Mouse (Mus musculus): ENCODE data around the gene Zfyve26. TPM values are rescaled to one million over a fixed set of nuclear protein-coding genes. Genes with fewer than 3 reads are reported as not detected.
A peak's percentile ranks its signal among the peaks of the same experiment; 100 is the strongest.

The Zfyve26 gene
- polyA plus RNA-seq, 1 experiment from 2014 or later: 15.6 TPM

DNA sequence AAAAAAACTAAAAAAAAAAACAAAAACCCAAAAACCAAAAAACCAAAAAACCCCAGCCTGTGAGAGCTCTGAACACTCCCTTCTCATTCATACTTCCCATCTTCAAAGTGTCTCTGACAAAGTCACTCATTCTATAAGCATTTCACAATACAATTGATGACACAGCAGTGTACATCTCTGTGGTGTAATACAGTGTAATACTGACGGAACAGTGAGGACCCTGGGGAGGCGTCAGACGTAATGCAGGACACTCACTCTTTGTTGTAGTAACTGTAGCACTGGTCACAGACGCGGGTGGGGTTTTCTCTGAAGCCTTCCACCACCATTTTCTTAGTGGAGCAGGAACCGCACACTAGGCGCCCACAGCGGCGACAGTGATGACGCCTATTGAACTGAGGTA, 41.1 kb downstream of the Zfyve26 start:
- Histone ChIP-seq H3K27me3 (no peaks in the 10 kb centered on the region), H3K4me1 (no peaks in the 10 kb centered on the region), H3K27ac (no peak overlapping the region), H3K4me3 (no peak overlapping the region), H3K4me2 (no peak overlapping the region), H3K9ac (no peak overlapping the region), H3K9me3 (no peaks in the 10 kb centered on the region), H3K36me3 (peaks cover 81% of the 10 kb centered on the region)
- ATAC-seq (ENCODE audit: insufficient number of reproducible peaks, insufficient read depth, low FRiP score, low TSS enrichment, low read depth): no peak
- 91% methylated on average over 10 of the region's 10 CpGs for WGBS

DNA sequence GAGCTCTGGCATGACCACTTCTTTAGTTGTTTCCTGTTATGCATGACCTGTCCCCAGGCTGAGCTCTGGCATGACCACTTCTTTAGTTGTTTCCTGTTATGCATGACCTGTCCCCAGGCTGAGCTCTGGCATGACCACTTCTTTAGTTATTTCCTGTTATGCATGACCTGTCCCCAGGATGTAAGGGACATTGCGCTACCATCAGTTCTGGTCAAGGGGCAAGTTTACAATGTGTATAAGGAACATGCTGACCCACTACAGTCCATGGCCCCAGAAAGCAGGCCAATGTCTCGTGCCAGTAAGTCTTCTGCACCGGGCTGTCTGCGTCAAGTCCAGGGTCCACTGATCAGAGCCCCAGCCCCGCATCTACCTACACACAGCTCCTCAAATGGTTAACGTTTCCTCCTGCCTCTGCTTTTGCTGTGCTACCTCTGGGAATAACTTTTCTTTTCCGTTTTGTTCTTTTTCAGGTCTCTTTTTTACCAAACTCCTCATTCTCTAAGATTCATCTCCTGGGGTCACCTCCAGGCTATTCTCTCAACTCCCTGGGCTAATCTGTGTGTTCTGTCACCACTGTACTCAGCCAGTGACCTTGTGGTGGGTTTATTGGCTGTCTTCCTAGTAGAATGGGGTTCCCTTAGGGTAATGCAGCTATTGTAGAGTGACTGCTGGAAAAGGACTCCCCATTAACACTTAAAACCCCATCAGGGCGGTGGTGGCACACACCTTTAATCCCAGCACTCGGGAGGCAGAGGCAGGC, 42.6 kb downstream of the Zfyve26 start:
- Histone ChIP-seq H3K27me3 (no peaks in the 10 kb centered on the region), H3K27ac (no peak overlapping the region), H3K4me3 (no peak overlapping the region), H3K36me3 (peaks cover 88% of the 10 kb centered on the region), H3K4me2 (no peak overlapping the region), H3K4me1 (no peaks in the 10 kb centered on the region), H3K9ac (no peak overlapping the region), H3K9me3 (no peaks in the 10 kb centered on the region)
- ATAC-seq (ENCODE audit: insufficient number of reproducible peaks, insufficient read depth, low FRiP score, low TSS enrichment, low read depth): no peak
- 87% methylated on average over 9 of the region's 9 CpGs for WGBS

DNA sequence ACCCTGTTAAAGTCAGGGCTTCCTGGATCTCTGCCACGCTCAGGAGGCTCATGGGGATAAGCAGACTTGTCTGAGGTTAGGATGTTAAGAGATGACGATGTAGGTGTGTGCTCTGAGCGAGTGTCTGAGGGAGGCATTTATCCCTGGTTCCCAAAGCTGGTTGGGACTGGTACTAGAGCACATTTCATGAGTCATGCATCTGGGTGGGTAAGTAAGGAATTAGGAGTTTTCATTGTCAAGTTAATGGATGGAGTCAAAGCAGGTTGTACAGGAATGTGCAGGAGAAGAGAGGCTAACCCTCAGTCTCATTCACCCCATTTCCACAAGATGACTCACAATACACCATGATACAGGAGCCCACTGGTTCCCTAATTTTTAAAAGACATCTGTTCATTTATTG, 48.0 kb downstream of the Zfyve26 start:
- Histone ChIP-seq H3K9ac (no peak overlapping the region), H3K27ac (no peak overlapping the region), H3K4me1 (no peaks in the 10 kb centered on the region), H3K4me2 (no peak overlapping the region), H3K9me3 (no peaks in the 10 kb centered on the region), H3K27me3 (no peaks in the 10 kb centered on the region), H3K36me3 (peaks cover 96% of the 10 kb centered on the region), H3K4me3 (no peak overlapping the region)
- 78% methylated on average over 3 of the region's 3 CpGs for WGBS
- no peak for ATAC-seq (ENCODE audit: insufficient number of reproducible peaks, insufficient read depth, low FRiP score, low TSS enrichment, low read depth)

DNA sequence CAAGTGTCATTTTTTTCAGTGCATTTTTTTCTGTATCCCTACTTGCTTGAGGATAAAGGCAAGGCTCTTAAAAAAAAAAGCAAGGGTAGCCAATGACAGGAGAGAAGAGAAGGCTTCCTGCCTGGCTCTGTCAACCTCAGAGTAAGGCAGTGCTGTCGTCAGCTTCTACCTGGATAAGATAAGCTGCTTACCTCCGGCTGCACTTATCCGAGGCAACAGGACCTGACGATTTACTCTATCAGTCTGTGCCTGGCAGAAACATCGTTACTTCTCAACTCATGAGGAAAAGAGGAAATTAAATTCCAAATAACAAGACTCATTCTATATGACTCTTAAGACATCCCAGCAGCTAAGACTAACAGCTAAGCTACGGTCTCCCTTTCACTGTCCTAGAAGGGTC, 53.2 kb downstream of the Zfyve26 start:
- Histone ChIP-seq H3K27me3 (no peaks in the 10 kb centered on the region), H3K9ac (no peak overlapping the region), H3K4me2 (no peak overlapping the region), H3K36me3 (peaks cover 90% of the 10 kb centered on the region), H3K4me3 (no peak overlapping the region), H3K27ac (no peak overlapping the region), H3K4me1 (no peaks in the 10 kb centered on the region), H3K9me3 (no peaks in the 10 kb centered on the region)
- WGBS: 88% methylated on average over 6 of the region's 6 CpGs
- no peak for ATAC-seq (ENCODE audit: insufficient number of reproducible peaks, insufficient read depth, low FRiP score, low TSS enrichment, low read depth)

DNA sequence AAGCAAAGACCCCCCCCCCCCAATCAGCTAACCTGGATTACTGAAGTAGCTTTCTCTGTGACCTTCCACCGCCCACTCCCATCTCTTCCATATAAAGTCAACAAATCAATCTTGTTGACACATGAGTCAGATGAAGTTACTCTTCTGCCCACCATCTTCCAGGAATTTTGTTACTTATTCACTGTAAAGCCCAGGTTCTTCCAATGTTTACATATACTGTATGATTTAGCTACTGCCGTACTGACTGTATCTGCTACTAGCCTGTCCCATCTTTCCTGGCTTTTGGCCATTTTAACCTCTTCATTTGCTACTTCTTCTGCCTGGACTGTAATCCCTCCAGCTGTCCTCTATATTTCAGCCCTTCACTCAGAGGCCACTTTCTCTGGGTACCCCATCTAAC, 54.1 kb downstream of the Zfyve26 start:
- Histone ChIP-seq H3K4me1 (no peaks in the 10 kb centered on the region), H3K4me3 (no peak overlapping the region), H3K9me3 (no peaks in the 10 kb centered on the region), H3K9ac (no peak overlapping the region), H3K27me3 (no peaks in the 10 kb centered on the region), H3K27ac (no peak overlapping the region), H3K4me2 (no peak overlapping the region), H3K36me3 (peaks cover 90% of the 10 kb centered on the region)
- WGBS: 94% methylated on average over 2 of the region's 2 CpGs
- ATAC-seq (ENCODE audit: insufficient number of reproducible peaks, insufficient read depth, low FRiP score, low TSS enrichment, low read depth): no peak

DNA sequence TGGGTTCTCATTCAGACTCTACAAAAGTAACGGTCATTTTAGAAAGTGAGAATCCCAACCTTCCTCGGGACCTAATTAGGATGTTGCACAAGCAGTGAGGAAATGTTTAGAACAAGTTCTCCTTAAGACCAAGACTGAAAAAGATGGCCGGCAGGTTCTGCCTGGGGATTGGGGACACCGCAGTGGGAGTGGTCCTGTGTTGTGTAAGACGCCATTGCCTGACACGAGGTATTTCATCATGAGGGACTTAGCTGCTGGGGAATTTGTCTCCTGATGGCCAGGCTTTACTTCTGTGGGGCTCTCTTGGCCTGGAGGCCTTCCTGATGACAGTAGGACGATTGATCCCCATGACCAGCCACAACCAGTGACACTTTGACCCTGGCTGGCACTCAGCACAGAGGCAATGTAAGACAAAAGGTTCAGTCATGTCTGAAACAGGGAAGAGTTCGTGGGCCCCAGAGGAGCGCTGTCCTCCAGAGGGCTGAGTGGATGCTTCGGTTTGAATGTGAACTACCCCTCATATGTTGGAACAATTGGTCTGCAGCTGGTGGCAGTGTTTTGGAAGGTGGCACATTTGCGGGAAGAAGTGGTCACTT, 60.5 kb downstream of the Zfyve26 start:
- Histone ChIP-seq H3K4me1 (no peaks in the 10 kb centered on the region), H3K27me3 (no peaks in the 10 kb centered on the region), H3K4me2 (no peak overlapping the region), H3K4me3 (no peak overlapping the region), H3K27ac (no peak overlapping the region), H3K9ac (no peak overlapping the region), H3K9me3 (no peaks in the 10 kb centered on the region), H3K36me3 (peaks cover 75% of the 10 kb centered on the region)
- WGBS: 54% methylated on average over 11 of the region's 11 CpGs
- ATAC-seq (ENCODE audit: insufficient number of reproducible peaks, insufficient read depth, low FRiP score, low TSS enrichment, low read depth): no peak

DNA sequence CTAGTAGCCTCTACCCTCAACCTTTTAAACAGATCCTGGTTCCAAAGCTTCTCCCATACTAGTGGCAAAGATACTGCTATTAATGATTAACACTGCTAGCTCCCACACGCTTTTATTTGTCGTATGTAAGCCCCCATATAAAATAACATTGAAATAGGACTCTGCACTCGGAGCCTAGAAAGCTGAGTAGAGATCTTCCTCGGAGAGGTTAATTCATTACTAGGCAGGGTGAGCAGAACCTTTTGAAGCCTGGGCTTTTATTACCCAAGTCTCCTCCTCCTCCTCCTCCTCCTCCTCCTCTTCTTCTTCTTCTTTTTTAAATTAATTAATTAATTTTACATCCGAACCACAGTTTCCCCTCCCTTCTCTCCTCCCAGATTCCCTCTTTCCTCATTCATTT, 78.6 kb downstream of the Zfyve26 start:
- no peak for ATAC-seq (ENCODE audit: insufficient number of reproducible peaks, insufficient read depth, low FRiP score, low TSS enrichment, low read depth)
- Histone ChIP-seq H3K27ac (no peak overlapping the region), H3K9ac (no peak overlapping the region), H3K27me3 (no peaks in the 10 kb centered on the region), H3K9me3 (no peaks in the 10 kb centered on the region), H3K36me3 (no peaks in the 10 kb centered on the region), H3K4me3 (no peak overlapping the region), H3K4me1 (no peaks in the 10 kb centered on the region), H3K4me2 (no peak overlapping the region)
- 58% methylated on average over 5 of the region's 5 CpGs for WGBS

DNA sequence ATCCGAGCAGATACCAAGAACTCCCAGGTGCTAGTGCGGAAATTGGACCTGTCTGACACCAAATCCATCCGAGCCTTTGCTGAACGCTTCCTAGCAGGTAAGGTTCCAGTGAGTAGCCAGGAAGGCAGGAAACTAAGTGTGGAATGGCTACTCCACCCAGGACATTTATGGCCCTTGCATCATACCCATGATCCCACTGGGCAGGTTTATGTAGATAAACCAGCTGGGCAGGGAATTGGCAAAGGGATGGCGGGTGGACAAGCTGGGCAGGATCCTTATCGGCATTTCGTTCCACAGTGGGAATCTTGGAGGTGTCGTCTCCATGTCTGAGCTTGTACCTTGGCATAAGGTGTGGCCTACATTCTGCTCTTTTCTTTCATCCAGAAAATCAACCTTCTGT, 84.7 kb downstream of the Zfyve26 start:
- no peaks in the 10 kb centered on the region for H3K36me3 ChIP-seq
- WGBS: 79% methylated on average over 8 of the region's 8 CpGs
- H3K27ac ChIP-seq: no peak overlapping the region
- no peak overlapping the region for H3K9ac ChIP-seq
- 0 out of 2 replicates have a peak, but pooled peaks cover 6% of the 10 kb centered on the region for H3K4me1 ChIP-seq
- H3K4me2 ChIP-seq: no peak overlapping the region
- no peak for ATAC-seq (ENCODE audit: insufficient number of reproducible peaks, insufficient read depth, low FRiP score, low TSS enrichment, low read depth)
- H3K4me3 ChIP-seq: no peak overlapping the region
- no peaks in the 10 kb centered on the region for H3K9me3 ChIP-seq
- H3K27me3 ChIP-seq: no peaks in the 10 kb centered on the region

DNA sequence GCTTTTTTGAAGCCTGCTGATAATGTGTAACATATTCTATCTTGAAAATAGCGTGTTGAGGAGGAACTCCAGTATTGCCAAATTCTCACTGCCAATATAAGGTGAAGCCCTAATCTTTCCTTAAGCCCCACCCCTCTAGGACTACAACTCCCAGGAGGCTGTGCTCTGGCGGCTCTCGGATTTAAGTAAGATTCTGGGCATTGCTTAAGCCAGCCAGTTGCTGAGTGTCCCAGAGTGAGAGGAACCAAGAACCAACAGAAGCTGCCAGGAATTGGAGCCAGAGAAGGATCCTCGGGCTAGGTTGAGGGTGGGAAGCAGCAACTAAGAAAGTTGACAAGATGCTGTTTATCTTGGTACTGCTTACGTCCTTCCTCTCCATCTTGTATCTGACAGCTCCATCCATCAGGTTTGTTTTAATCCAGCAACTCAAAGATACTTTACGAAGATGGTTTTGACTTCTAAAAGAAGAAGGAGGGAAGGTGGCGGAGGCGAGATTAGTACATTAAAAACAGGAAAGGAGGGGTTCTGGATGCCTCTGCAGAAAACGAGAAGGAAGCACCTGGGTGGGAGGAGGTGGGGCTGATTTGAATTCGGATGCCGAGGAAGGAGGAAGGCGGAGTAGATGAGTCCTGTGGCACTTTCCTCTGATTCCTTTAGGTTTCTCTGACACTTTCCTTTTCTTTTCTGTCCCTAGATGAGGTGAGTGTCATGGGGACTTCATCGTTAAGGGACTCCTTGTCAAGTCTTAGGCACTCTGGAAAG, 87.2 kb downstream of the Zfyve26 start, which contains the start of gene Rdh12:
Rdh12 (plus strand) TSS at position 212 of the 762 bp plus-strand sequence.
- no peaks in the 10 kb centered on the region for H3K36me3 ChIP-seq

DNA sequence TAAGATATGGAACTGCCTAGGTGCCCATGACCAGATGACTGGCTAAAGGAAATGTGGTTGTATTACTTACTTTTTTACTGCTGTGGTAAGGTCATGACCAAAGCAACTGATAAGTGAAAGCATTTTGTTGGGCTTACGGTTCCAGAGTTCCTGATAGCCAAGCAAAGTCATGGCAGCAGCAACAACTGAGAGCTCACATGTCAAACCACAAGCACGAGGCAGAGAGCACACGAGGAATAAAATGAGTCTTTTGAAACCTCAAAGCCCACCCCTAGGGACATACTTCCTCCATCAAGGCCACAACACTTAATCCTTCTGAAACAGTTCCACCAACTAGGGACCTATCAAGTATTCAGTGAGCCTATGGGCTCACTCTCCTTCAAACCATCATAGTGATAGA, 94.2 kb downstream of the Zfyve26 start:
- ATAC-seq (ENCODE audit: insufficient number of reproducible peaks, insufficient read depth, low FRiP score, low TSS enrichment, low read depth): no peak
- Histone ChIP-seq H3K9me3 (no peaks in the 10 kb centered on the region), H3K4me3 (no peak overlapping the region), H3K36me3 (no peaks in the 10 kb centered on the region), H3K9ac (no peak overlapping the region), H3K4me1 (no peaks in the 10 kb centered on the region), H3K27me3 (no peaks in the 10 kb centered on the region), H3K27ac (no peak overlapping the region), H3K4me2 (no peak overlapping the region)
- WGBS: 69% methylated on average over 3 of the region's 3 CpGs

More for the DNA sequence above, 87.2 kb downstream of the Zfyve26 start, which contains the start of gene Rdh12:
- no peak within 1 kb of the TSS for H3K27ac ChIP-seq
- no peak for ATAC-seq (ENCODE audit: insufficient number of reproducible peaks, insufficient read depth, low FRiP score, low TSS enrichment, low read depth)
- peak within 1 kb of the TSS; percentile 71 for H3K4me2 ChIP-seq
- 0 out of 2 replicates have a peak, but pooled peaks cover 6% of the 10 kb centered on the region for H3K4me1 ChIP-seq
- 3% methylated on average over 13 of the region's 13 CpGs for WGBS
- peak within 1 kb of the TSS; percentile 50 for H3K4me3 ChIP-seq
- no peaks in the 10 kb centered on the region for H3K27me3 ChIP-seq
- H3K9me3 ChIP-seq: no peaks in the 10 kb centered on the region
- H3K9ac ChIP-seq: peak within 1 kb of the TSS; percentile 69

DNA sequence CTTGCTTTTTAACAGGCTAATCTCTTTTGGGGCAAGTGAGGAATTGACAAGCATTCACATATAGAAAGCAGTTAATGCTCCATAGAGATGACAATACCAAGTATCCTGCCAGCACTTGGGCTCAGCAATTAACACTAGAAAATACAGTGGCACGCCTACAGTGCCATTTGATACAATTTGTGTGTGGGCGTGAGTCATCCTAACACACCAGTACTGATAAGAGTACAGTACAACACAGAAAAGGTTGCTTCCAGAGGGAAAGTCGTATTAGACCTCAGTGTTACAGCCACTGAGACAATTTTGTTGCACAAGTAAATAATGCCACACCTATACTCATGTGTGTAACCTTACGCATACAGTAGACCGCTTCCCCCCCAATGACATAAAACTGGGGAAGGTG, 99.0 kb downstream of the Zfyve26 start:
- Histone ChIP-seq H3K4me3 (no peak overlapping the region), H3K9me3 (no peaks in the 10 kb centered on the region), H3K9ac (no peak overlapping the region), H3K36me3 (no peaks in the 10 kb centered on the region), H3K27ac (no peak overlapping the region), H3K4me1 (peaks cover under 1% of the 10 kb centered on the region), H3K4me2 (no peak overlapping the region), H3K27me3 (no peaks in the 10 kb centered on the region)
- WGBS: 86% methylated on average over 5 of the region's 5 CpGs
- ATAC-seq (ENCODE audit: insufficient number of reproducible peaks, insufficient read depth, low FRiP score, low TSS enrichment, low read depth): no peak

Data from embryonic facial prominence, embryonic 13.5 days (tissue).